Mouse (Mus musculus) neural tube, embryonic 15.5 days (tissue): ENCODE measurements around the gene Myh14. TPM values are rescaled to one million over a fixed set of nuclear protein-coding genes. Genes with fewer than 3 reads are reported as not detected.

ENCODE experiments used
- ATAC-seq: fragments of 200-750 bp; cut with Nextera tagmentation; 2 replicates; pipeline ENCODE4 v1.8.0; 2017; ENCODE audit warnings: mild to moderate bottlenecking, moderate TSS enrichment, moderate library complexity; ENCODE audit not compliant: low FRiP score
- H3K27ac ChIP-seq: fragments of 300-500 bp; sonication (generic); replicated peaks from 2 replicates; pipeline ENCODE4 v1.5.1; 2015; ENCODE audit warnings: mild to moderate bottlenecking, inconsistent platforms
- H3K27me3 ChIP-seq: fragments of 300-500 bp; sonication (generic); replicated peaks from 2 replicates; pipeline ENCODE4 v1.6.1; 2015; ENCODE audit warnings: inconsistent platforms
- H3K36me3 ChIP-seq: fragments of 300-500 bp; sonication (generic); 2 replicates; pipeline ENCODE4 v1.6.1; 2015; ENCODE audit warnings: inconsistent platforms
- H3K4me1 ChIP-seq: fragments of 300-500 bp; sonication (generic); 2 replicates; pipeline ENCODE4 v1.6.1; 2015; ENCODE audit warnings: inconsistent platforms
- H3K4me2 ChIP-seq: fragments of 300-500 bp; sonication (generic); 2 replicates; pipeline ENCODE4 v1.6.1; 2015; ENCODE audit warnings: inconsistent platforms, mild to moderate bottlenecking, moderate library complexity
- H3K4me3 ChIP-seq: fragments of 300-500 bp; sonication (generic); replicated peaks from 2 replicates; pipeline ENCODE4 v1.5.1; 2015; ENCODE audit warnings: mild to moderate bottlenecking, inconsistent platforms
- H3K9ac ChIP-seq: fragments of 300-500 bp; sonication (generic); replicated peaks from 2 replicates; pipeline ENCODE4 v1.6.1; 2015; ENCODE audit warnings: mild to moderate bottlenecking, inconsistent platforms
- H3K9me3 ChIP-seq: fragments of 300-500 bp; sonication (generic); replicated peaks from 2 replicates; pipeline ENCODE4 v1.6.1; 2016; ENCODE audit warnings: inconsistent platforms
- WGBS: fragments of 180-500 bp; shearing (Covaris S2); methylation state at CpG from one replicate; pipeline ENCODE4 v1.1.7; 2015; ENCODE audit warnings: mixed read lengths; 5-methylcytosine and 5-hydroxymethylcytosine counted together
- polyA plus RNA-seq: library from polyadenylated mRNA; unstranded; fragments of >200 nt; fragmentation: Nextera tagmentation; extraction: Ambion mirVana; gene quantifications from 2 replicates; pipeline ENCODE4 v1.2.1, GENCODE M21; 2015

Myh14 gene
- polyA plus RNA-seq, 1 experiment from 2014 or later: 4.8 TPM

GRCm38 (mm10) chr7:44586930-44587329, 83.7 kb downstream of the Myh14 start:
- peak overlapping the region; percentile 78 for H3K27ac ChIP-seq
- WGBS: 2% methylated on average over 18 of the region's 18 CpGs
- peak overlapping the region; percentile 90 for H3K4me2 ChIP-seq
- H3K4me1 ChIP-seq: peaks cover 50% of the 10 kb centered on the region
- peak; percentile 35; the same call in 1 of the 2 replicates for ATAC-seq
- peak overlapping the region; percentile 73 for H3K4me3 ChIP-seq
- peak overlapping the region; percentile 53 for H3K9ac ChIP-seq
- H3K9me3 ChIP-seq: no peaks in the 10 kb centered on the region
- H3K27me3 ChIP-seq: 0 out of 2 replicates have a peak, but pooled peaks cover 3% of the 10 kb centered on the region
- H3K36me3 ChIP-seq: no peaks in the 10 kb centered on the region

- peak overlapping the region; percentile 78 for H3K27ac ChIP-seq
- no peaks in the 10 kb centered on the region for H3K36me3 ChIP-seq
- H3K4me2 ChIP-seq: peak overlapping the region; percentile 90
- H3K27me3 ChIP-seq: 0 out of 2 replicates have a peak, but pooled peaks cover 3% of the 10 kb centered on the region
- H3K9me3 ChIP-seq: no peaks in the 10 kb centered on the region
- peaks cover 45% of the 10 kb centered on the region for H3K4me1 ChIP-seq
- ATAC-seq: no peak
- WGBS: 13% methylated on average over 19 of the region's 19 CpGs
- H3K9ac ChIP-seq: peak overlapping the region; percentile 53
- peak overlapping the region; percentile 73 for H3K4me3 ChIP-seq
Measured at GRCm38 (mm10) chr7:44586518-44586917, 84.1 kb downstream of the Myh14 start.

GRCm38 (mm10) chr7:44585606-44586005, 85.0 kb downstream of the Myh14 start:
- no peak for ATAC-seq
- Histone ChIP-seq H3K9me3 (no peaks in the 10 kb centered on the region), H3K4me3 (no peak overlapping the region)

GRCm38 (mm10) chr7:44584921-44585320, 85.7 kb downstream of the Myh14 start:
- no peak for ATAC-seq
- Histone ChIP-seq H3K27me3 (0 out of 2 replicates have a peak, but pooled peaks cover 3% of the 10 kb centered on the region), H3K36me3 (no peaks in the 10 kb centered on the region), H3K4me1 (peaks cover 34% of the 10 kb centered on the region), H3K9me3 (no peaks in the 10 kb centered on the region), H3K9ac (no peak overlapping the region), H3K4me2 (no peak overlapping the region), H3K4me3 (no peak overlapping the region), H3K27ac (no peak overlapping the region)
- WGBS: 92% methylated on average over 6 of the region's 6 CpGs

More at GRCm38 (mm10) chr7:44585606-44586005, 85.0 kb downstream of the Myh14 start:
- 96% methylated on average over 6 of the region's 6 CpGs for WGBS
- H3K27me3 ChIP-seq: 0 out of 2 replicates have a peak, but pooled peaks cover 3% of the 10 kb centered on the region
- no peaks in the 10 kb centered on the region for H3K36me3 ChIP-seq
- no peak overlapping the region for H3K4me2 ChIP-seq
- H3K9ac ChIP-seq: no peak overlapping the region
- H3K27ac ChIP-seq: no peak overlapping the region
- H3K4me1 ChIP-seq: peaks cover 39% of the 10 kb centered on the region

- H3K27ac ChIP-seq: no peak overlapping the region
- H3K4me1 ChIP-seq: peaks cover 28% of the 10 kb centered on the region
- H3K36me3 ChIP-seq: no peaks in the 10 kb centered on the region
- 0 out of 2 replicates have a peak, but pooled peaks cover 3% of the 10 kb centered on the region for H3K27me3 ChIP-seq
- H3K9me3 ChIP-seq: no peaks in the 10 kb centered on the region
- no peak overlapping the region for H3K4me3 ChIP-seq
- 87% methylated on average over 4 of the region's 4 CpGs for WGBS
- H3K9ac ChIP-seq: no peak overlapping the region
- ATAC-seq: no peak
- H3K4me2 ChIP-seq: no peak overlapping the region
Measured at GRCm38 (mm10) chr7:44584265-44584804, 86.3 kb downstream of the Myh14 start.

GRCm38 (mm10) chr7:44583146-44583545, 87.5 kb downstream of the Myh14 start:
- Histone ChIP-seq H3K9me3 (no peaks in the 10 kb centered on the region), H3K9ac (no peak overlapping the region), H3K4me2 (no peak overlapping the region), H3K27ac (no peak overlapping the region), H3K4me3 (no peak overlapping the region), H3K36me3 (no peaks in the 10 kb centered on the region), H3K27me3 (0 out of 2 replicates have a peak, but pooled peaks cover 3% of the 10 kb centered on the region), H3K4me1 (peaks cover 22% of the 10 kb centered on the region)
- no peak for ATAC-seq
- 76% methylated on average over 1 of the region's 1 CpGs for WGBS

- Histone ChIP-seq H3K4me1 (peaks cover 17% of the 10 kb centered on the region), H3K27ac (no peak overlapping the region), H3K36me3 (no peaks in the 10 kb centered on the region), H3K4me3 (no peak overlapping the region), H3K9me3 (no peaks in the 10 kb centered on the region), H3K4me2 (no peak overlapping the region), H3K27me3 (0 out of 2 replicates have a peak, but pooled peaks cover 3% of the 10 kb centered on the region), H3K9ac (no peak overlapping the region)
- WGBS: 84% methylated on average over 5 of the region's 5 CpGs
- ATAC-seq: no peak
Measured at GRCm38 (mm10) chr7:44582709-44583108, 87.9 kb downstream of the Myh14 start.

GRCm38 (mm10) chr7:44581637-44582036, 89.0 kb downstream of the Myh14 start:
- Histone ChIP-seq H3K9me3 (no peaks in the 10 kb centered on the region), H3K27ac (no peak overlapping the region), H3K36me3 (no peaks in the 10 kb centered on the region), H3K4me2 (no peak overlapping the region), H3K9ac (no peak overlapping the region), H3K27me3 (0 out of 2 replicates have a peak, but pooled peaks cover 3% of the 10 kb centered on the region), H3K4me3 (no peak overlapping the region), H3K4me1 (peaks cover 8% of the 10 kb centered on the region)
- WGBS: 86% methylated on average over 6 of the region's 6 CpGs
- ATAC-seq: no peak

- no peak overlapping the region for H3K4me3 ChIP-seq
- no peaks in the 10 kb centered on the region for H3K36me3 ChIP-seq
- H3K4me2 ChIP-seq: no peak overlapping the region
- H3K9ac ChIP-seq: no peak overlapping the region
- H3K9me3 ChIP-seq: no peaks in the 10 kb centered on the region
- no peaks in the 10 kb centered on the region for H3K27me3 ChIP-seq
- H3K4me1 ChIP-seq: no peaks in the 10 kb centered on the region
- no peak overlapping the region for H3K27ac ChIP-seq
- 54% methylated on average over 5 of the region's 5 CpGs for WGBS
- ATAC-seq: no peak
Measured at GRCm38 (mm10) chr7:44576333-44576844, 94.3 kb downstream of the Myh14 start.

GRCm38 (mm10) chr7:44572956-44573484, 97.6 kb downstream of the Myh14 start:
- Histone ChIP-seq H3K9ac (no peak overlapping the region), H3K4me1 (no peaks in the 10 kb centered on the region), H3K9me3 (no peaks in the 10 kb centered on the region), H3K27me3 (no peaks in the 10 kb centered on the region), H3K27ac (no peak overlapping the region), H3K36me3 (no peaks in the 10 kb centered on the region), H3K4me3 (no peak overlapping the region), H3K4me2 (no peak overlapping the region)
- ATAC-seq: no peak
- WGBS: 84% methylated on average over 5 of the region's 5 CpGs

- ATAC-seq: no peak
Measured at GRCm38 (mm10) chr7:44572213-44572701, 98.4 kb downstream of the Myh14 start, which contains the start of gene Napsa. TSS of gene Napsa (plus strand) at chr7:44572380.

GRCm38 (mm10) chr7:44571811-44572210, 98.8 kb downstream of the Myh14 start:
- Histone ChIP-seq H3K9me3 (no peaks in the 10 kb centered on the region), H3K27me3 (no peaks in the 10 kb centered on the region), H3K36me3 (no peaks in the 10 kb centered on the region), H3K4me2 (no peak overlapping the region), H3K27ac (no peak overlapping the region), H3K9ac (no peak overlapping the region), H3K4me3 (no peak overlapping the region), H3K4me1 (no peaks in the 10 kb centered on the region)
- ATAC-seq: no peak
- WGBS: 66% methylated on average over 4 of the region's 4 CpGs

More at GRCm38 (mm10) chr7:44572213-44572701, 98.4 kb downstream of the Myh14 start, which contains the start of gene Napsa:
- no peak within 1 kb of the TSS for H3K4me3 ChIP-seq
- 37% methylated on average over 5 of the region's 7 CpGs for WGBS
- no peak within 1 kb of the TSS for H3K9ac ChIP-seq
- no peak within 1 kb of the TSS for H3K27ac ChIP-seq
- H3K4me2 ChIP-seq: no peak within 1 kb of the TSS
- H3K9me3 ChIP-seq: no peaks in the 10 kb centered on the region
- H3K36me3 ChIP-seq: no peaks in the 10 kb centered on the region
- no peaks in the 10 kb centered on the region for H3K4me1 ChIP-seq
- H3K27me3 ChIP-seq: no peaks in the 10 kb centered on the region
